In the genomic region with DNA sequence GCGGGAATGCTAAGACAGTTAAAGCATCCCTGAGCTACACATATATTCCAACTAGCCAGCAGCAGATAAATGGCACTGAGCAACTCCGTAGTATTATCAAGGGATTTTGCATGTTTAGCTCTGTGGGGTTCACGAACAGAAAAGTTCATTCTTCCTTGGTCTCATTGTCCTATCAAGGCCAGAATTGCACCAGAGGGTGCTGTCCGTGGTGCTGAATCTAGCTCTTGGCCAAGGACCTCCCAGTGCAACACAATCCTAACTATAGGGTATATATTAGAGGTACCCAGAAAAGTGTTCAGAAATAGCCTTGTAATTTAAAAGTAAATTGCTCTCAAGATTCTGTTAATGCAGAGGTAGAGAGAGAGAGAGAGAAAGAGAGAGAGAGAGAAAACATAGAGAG, we compare ENCODE assay signal across 8 mouse cellular contexts.
DNase-seq lines count a peak whose midpoint lies in the region; ATAC-seq and TF ChIP-seq lines count a peak whose summit lies in the region.

No protein-coding gene starts in this region.

- ATAC-seq in heart, postnatal 0 days (ENCODE audit: insufficient read depth, low read depth): no peak
- ATAC-seq in limb, embryonic 11.5 days (ENCODE audit: insufficient number of reproducible peaks, low FRiP score, low TSS enrichment, low read depth): no peak

- no peaks in the 10 kb centered on the region for H3K79me2 ChIP-seq in C2C12 (ENCODE audit: control insufficient read depth, insufficient read depth)

- H3K4me1 ChIP-seq in heart, postnatal 0 days (ENCODE audit: control insufficient read depth, insufficient read depth): no peaks in the 10 kb centered on the region
- H3K4me1 ChIP-seq in limb, embryonic 11.5 days (ENCODE audit: control insufficient read depth, insufficient read depth, low read length): no peaks in the 10 kb centered on the region

- no peaks in the 10 kb centered on the region for H3K36me3 ChIP-seq in heart, postnatal 0 days (replicated peaks; ENCODE audit: control insufficient read depth, insufficient read depth, low read length)
- no peaks in the 10 kb centered on the region for H3K36me3 ChIP-seq in C2C12 (ENCODE audit: control insufficient read depth, insufficient read depth)
- no peaks in the 10 kb centered on the region for H3K36me3 ChIP-seq in limb, embryonic 11.5 days (ENCODE audit: control insufficient read depth, insufficient read depth, low read length)

- H3K27me3 ChIP-seq in heart, postnatal 0 days (ENCODE audit: control insufficient read depth, insufficient read depth, low read length): no peaks in the 10 kb centered on the region
- H3K27me3 ChIP-seq in C2C12 (ENCODE audit: control insufficient read depth, insufficient read depth, insufficient read length): no peaks in the 10 kb centered on the region
- H3K27me3 ChIP-seq in limb, embryonic 11.5 days (ENCODE audit: control insufficient read depth, insufficient read depth, low read length): no peaks in the 10 kb centered on the region

- H3ac ChIP-seq in C2C12 (ENCODE audit: control insufficient read depth, insufficient read length, low read depth): no peak overlapping the region

- H3K9me3 ChIP-seq in heart, postnatal 0 days (replicated peaks; ENCODE audit: control insufficient read depth, low read length): no peaks in the 10 kb centered on the region
- no peaks in the 10 kb centered on the region for H3K9me3 ChIP-seq in limb, embryonic 11.5 days (ENCODE audit: control insufficient read depth, low read length)

- H3K9ac ChIP-seq in heart, postnatal 0 days (replicated peaks; ENCODE audit: low read depth, low read length): no peak overlapping the region
- no peak overlapping the region for H3K9ac ChIP-seq in limb, embryonic 11.5 days (ENCODE audit: low read length)

- no peak for TF ChIP-seq EP300 in heart, postnatal 0 days (IDR thresholded peaks at IDR 0.05; ENCODE audit: low read depth)

- 31% methylated on average over 4 of the region's 4 CpGs for WGBS in heart, postnatal 0 days
- WGBS in limb, embryonic 11.5 days: 37% methylated on average over 4 of the region's 4 CpGs

- TF ChIP-seq CTCF in heart, postnatal 0 days (IDR thresholded peaks at IDR 0.05; ENCODE audit: low read depth): no peak
- no peak for TF ChIP-seq CTCF in C2C12 (IDR thresholded peaks at IDR 0.05; ENCODE audit: control insufficient read depth, insufficient read depth, insufficient read length)

- intact Hi-C loops in left cerebral cortex, postnatal 14 days (cut with DNase I): no loop called here

- H3K4me3 ChIP-seq in heart, postnatal 0 days (ENCODE audit: low read depth, low read length): no peak overlapping the region
- no peak overlapping the region for H3K4me3 ChIP-seq in C2C12 (ENCODE audit: insufficient read depth, poor library complexity, severe bottlenecking)
- no peak overlapping the region for H3K4me3 ChIP-seq in limb, embryonic 11.5 days (ENCODE audit: low read depth, low read length)

- H3K79me3 ChIP-seq in C2C12 (ENCODE audit: low read depth): no peaks in the 10 kb centered on the region

- no peak overlapping the region for H3K4me2 ChIP-seq in heart, postnatal 0 days (ENCODE audit: low read depth, low read length)
- no peak overlapping the region for H3K4me2 ChIP-seq in limb, embryonic 11.5 days (ENCODE audit: low read depth, severe bottlenecking)

- no peak overlapping the region for H3K27ac ChIP-seq in heart, postnatal 0 days (ENCODE audit: low read depth)
- no peak overlapping the region for H3K27ac ChIP-seq in limb, embryonic 11.5 days (replicated peaks; ENCODE audit: low read depth, low read length)

- DNase-seq in heart, postnatal 0 days (ENCODE audit: low spot score): peak; percentile 23
- no peak for DNase-seq in heart, adult 8-10 months (ENCODE audit: low spot score)
- DNase-seq in adrenal gland, postnatal 4 days (ENCODE audit: low spot score in 2 of 2): peak; percentile 14
- peak; percentile 90 for DNase-seq in limb, embryonic 11.5 days (ENCODE audit: low spot score)
- DNase-seq in ovary, postnatal 36 days (ENCODE audit: low spot score): peak; percentile 65
- no peak for DNase-seq in layer of hippocampus, postnatal 14 days (ENCODE audit: low spot score in 2 of 2)
- DNase-seq in left cerebral cortex, postnatal 14 days (ENCODE audit: low spot score in 2 of 2): no peak

TF ChIP-seq in C2C12, 6 proteins besides CTCF, POLR2A, EP300 and RAD21:
- no peak for TF ChIP-seq USF1 (IDR thresholded peaks at IDR 0.05; ENCODE audit: low read depth)
- TF ChIP-seq CEBPB (IDR thresholded peaks at IDR 0.05; ENCODE audit: low read depth): peak; percentile 29

Comparison
In these comparisons a context has a peak if more than half of its experiments do, and no peak if none do; other contexts are left out.
1. DNase-seq: peak in heart, postnatal 0 days (single experiment), adrenal gland, postnatal 4 days (2 of 2), limb, embryonic 11.5 days (single experiment) and ovary, postnatal 36 days (single experiment); none in heart, adult 8-10 months (single experiment), layer of hippocampus, postnatal 14 days (0 of 2) and left cerebral cortex, postnatal 14 days (0 of 2).